Mouse (Mus musculus) intestine, embryonic 16.5 days (tissue): ENCODE measurements around the gene Gm20388. TPM values are rescaled to one million over a fixed set of nuclear protein-coding genes. Genes with fewer than 3 reads are reported as not detected.
A peak's percentile ranks its signal among the peaks of the same experiment; 100 is the strongest.

ENCODE experiments used
- ATAC-seq: fragments of 200-750 bp; cut with Nextera tagmentation; 2 replicates; pipeline ENCODE4 v1.8.0; 2017; ENCODE audit warnings: moderate TSS enrichment, moderate library complexity
- H3K27ac ChIP-seq: fragments of 300-500 bp; sonication (generic); 2 replicates; pipeline ENCODE4 v1.5.1; 2014; ENCODE audit warnings: mild to moderate bottlenecking, low read length
- H3K27me3 ChIP-seq: fragments of 300-500 bp; sonication (generic); replicated peaks from 2 replicates; pipeline ENCODE4 v1.6.1; 2014; ENCODE audit warnings: low read length, control low read depth, mixed read lengths; ENCODE audit not compliant: control insufficient read depth, insufficient read depth
- H3K36me3 ChIP-seq: fragments of 300-500 bp; sonication (generic); 2 replicates; pipeline ENCODE4 v1.6.1; 2014; ENCODE audit warnings: low read length, control low read depth; ENCODE audit not compliant: control insufficient read depth, insufficient read depth
- H3K4me1 ChIP-seq: fragments of 300-500 bp; sonication (generic); 2 replicates; pipeline ENCODE4 v1.6.1; 2014; ENCODE audit warnings: low read length, control low read depth, mixed read lengths; ENCODE audit not compliant: control insufficient read depth, insufficient read depth
- H3K4me2 ChIP-seq: fragments of 300-500 bp; sonication (generic); 2 replicates; pipeline ENCODE4 v1.6.1; 2014; ENCODE audit warnings: low read depth, low read length, control low read depth
- H3K4me3 ChIP-seq: fragments of 300-500 bp; sonication (generic); 2 replicates; pipeline ENCODE4 v1.5.1; 2014; ENCODE audit warnings: mild to moderate bottlenecking, low read length
- H3K9ac ChIP-seq: fragments of 300-500 bp; sonication (generic); 2 replicates; pipeline ENCODE4 v1.6.1; 2014; ENCODE audit warnings: low read depth, low read length
- H3K9me3 ChIP-seq: fragments of 300-500 bp; sonication (generic); 2 replicates; pipeline ENCODE4 v1.6.1; 2016; ENCODE audit warnings: low read length, control low read depth; ENCODE audit not compliant: control insufficient read depth
- WGBS: fragments of 180-500 bp; shearing (Covaris S2); extraction: QIAGEN DNeasy Blood & Tissue Kit; methylation state at CpG from one replicate; pipeline ENCODE4 v1.1.7; 2014; 5-methylcytosine and 5-hydroxymethylcytosine counted together
- polyA plus RNA-seq: library from polyadenylated mRNA; unstranded; fragments of >200 nt; fragmentation: Nextera tagmentation; extraction: Ambion mirVana; gene quantifications from 2 replicates; pipeline ENCODE4 v1.2.1, GENCODE M21; 2015

Gm20388 gene
- polyA plus RNA-seq, 1 experiment from 2014 or later: 5.8 TPM

DNA sequence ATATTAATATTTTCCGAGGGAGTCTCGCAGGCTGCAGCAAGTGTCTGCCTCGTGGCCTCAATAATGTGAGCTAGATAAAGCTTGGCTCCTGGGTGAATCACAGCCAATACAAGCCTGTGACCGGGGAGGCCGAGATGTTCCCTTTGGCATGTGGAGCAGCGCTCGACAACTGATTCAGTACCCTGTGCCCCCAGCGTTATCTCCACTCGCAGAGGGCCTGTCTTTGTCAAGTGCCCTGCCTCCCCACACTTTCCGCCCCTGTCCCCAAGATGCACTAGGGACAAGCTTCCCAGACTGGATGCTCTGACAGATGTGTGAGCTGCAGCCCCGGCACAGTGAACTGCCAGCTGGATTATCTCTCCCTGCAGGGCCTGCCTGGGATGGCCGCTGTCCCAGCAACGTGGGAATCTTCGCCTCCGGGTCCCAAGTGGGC lies 551.5 kb downstream of the Gm20388 start:
- H3K4me2 ChIP-seq: no peak overlapping the region
- 0 out of 2 replicates have a peak, but pooled peaks have one; percentile 19 for ATAC-seq
- H3K27ac ChIP-seq: peak overlapping the region; percentile 63; the same call in 1 of the 2 replicates
- 28% methylated on average over 15 of the region's 15 CpGs for WGBS
- 0 out of 2 replicates have a peak overlapping the region, but pooled peaks have one; percentile 14 for H3K9ac ChIP-seq
- H3K36me3 ChIP-seq: no peaks in the 10 kb centered on the region
- no peak overlapping the region for H3K4me3 ChIP-seq
- H3K9me3 ChIP-seq: no peaks in the 10 kb centered on the region
- H3K27me3 ChIP-seq: no peaks in the 10 kb centered on the region
- H3K4me1 ChIP-seq: peaks cover 53% of the 10 kb centered on the region

DNA sequence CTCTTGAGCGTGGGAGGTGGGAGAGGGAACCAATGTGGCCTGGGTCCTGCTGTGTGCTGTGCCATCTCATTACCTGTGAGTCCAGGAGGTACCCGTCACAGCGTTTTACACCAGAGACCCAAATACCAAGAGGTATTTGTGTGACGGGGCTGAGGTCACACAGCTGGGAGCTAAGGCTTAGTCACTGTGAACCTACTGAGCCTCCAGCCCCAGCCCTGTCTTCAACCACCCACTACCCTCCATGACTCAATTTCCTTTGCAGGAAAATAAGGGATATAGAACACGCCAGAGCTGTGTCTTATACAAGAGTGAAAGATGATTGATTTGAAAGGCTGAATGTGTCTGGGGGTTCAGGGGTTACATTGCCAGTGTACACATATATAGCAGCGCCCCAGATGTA lies 552.0 kb downstream of the Gm20388 start:
- Histone ChIP-seq H3K4me3 (no peak overlapping the region), H3K9me3 (no peaks in the 10 kb centered on the region), H3K9ac (0 out of 2 replicates have a peak overlapping the region, but pooled peaks have one; percentile 14), H3K27me3 (no peaks in the 10 kb centered on the region), H3K36me3 (no peaks in the 10 kb centered on the region), H3K27ac (peak overlapping the region; percentile 63), H3K4me2 (no peak overlapping the region), H3K4me1 (peaks cover 50% of the 10 kb centered on the region)
- 68% methylated on average over 6 of the region's 6 CpGs for WGBS
- no peak for ATAC-seq

DNA sequence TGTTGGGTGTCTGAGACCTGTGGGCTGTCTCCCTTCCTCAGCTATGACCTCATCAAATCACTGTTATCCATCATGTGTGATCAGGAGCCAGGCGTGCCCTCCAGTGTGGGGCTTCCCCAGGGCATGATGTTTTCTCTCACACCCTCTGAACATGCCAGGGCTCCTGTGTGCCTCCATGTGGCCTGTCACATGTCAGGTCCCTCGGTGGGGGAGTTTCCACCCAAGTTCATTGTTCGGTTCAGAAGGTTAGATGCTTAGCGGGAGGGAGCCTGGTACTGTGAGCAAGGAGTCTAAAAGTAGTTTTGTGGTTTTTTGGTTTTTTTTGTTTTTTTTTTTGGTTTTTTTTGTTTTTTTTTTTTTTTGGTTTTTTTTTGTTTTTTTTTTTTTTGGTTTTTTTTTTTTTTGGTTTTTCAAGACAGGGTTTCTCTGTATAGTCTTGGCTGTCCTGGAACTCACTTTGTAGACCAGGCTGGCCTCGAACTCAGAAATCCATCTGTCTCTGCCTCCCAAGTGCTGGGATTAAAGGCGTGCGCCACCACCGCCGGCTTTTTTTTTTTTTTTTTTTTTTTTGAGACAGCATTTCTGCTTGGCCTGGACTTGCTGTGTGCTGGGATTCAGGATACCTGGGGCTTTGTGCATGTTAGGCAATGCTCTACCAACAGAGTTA lies 553.4 kb downstream of the Gm20388 start:
- Histone ChIP-seq H3K9ac (no peak overlapping the region), H3K36me3 (no peaks in the 10 kb centered on the region), H3K4me3 (no peak overlapping the region), H3K4me2 (no peak overlapping the region), H3K4me1 (peaks cover 49% of the 10 kb centered on the region), H3K27me3 (no peaks in the 10 kb centered on the region), H3K9me3 (no peaks in the 10 kb centered on the region), H3K27ac (no peak overlapping the region; the same call in 1 of the 2 replicates)
- ATAC-seq: no peak
- 86% methylated on average over 9 of the region's 9 CpGs for WGBS

DNA sequence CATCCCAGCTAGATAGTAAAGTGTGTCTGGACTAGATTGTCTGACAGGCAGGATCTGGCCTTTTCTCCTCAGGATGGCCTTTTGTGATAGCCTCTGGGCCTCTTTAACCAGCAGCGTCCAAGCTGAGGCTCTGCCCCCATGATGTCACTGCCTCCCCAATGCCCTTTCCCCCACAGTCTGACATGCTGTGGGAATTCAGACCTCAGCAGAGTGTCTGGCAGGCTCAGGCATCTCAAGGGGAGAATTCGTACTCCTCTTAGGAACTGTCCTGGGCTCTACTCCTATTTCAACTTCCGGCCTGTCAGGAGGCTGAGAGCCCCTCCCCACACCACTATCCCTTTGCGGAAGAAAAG lies 553.9 kb downstream of the Gm20388 start:
- no peak overlapping the region for H3K4me3 ChIP-seq
- H3K9ac ChIP-seq: no peak overlapping the region
- no peak overlapping the region for H3K4me2 ChIP-seq
- 66% methylated on average over 4 of the region's 4 CpGs for WGBS
- H3K27ac ChIP-seq: no peak overlapping the region; the same call in 1 of the 2 replicates
- H3K9me3 ChIP-seq: no peaks in the 10 kb centered on the region
- ATAC-seq: no peak
- H3K36me3 ChIP-seq: no peaks in the 10 kb centered on the region
- H3K4me1 ChIP-seq: peaks cover 44% of the 10 kb centered on the region
- no peaks in the 10 kb centered on the region for H3K27me3 ChIP-seq

DNA sequence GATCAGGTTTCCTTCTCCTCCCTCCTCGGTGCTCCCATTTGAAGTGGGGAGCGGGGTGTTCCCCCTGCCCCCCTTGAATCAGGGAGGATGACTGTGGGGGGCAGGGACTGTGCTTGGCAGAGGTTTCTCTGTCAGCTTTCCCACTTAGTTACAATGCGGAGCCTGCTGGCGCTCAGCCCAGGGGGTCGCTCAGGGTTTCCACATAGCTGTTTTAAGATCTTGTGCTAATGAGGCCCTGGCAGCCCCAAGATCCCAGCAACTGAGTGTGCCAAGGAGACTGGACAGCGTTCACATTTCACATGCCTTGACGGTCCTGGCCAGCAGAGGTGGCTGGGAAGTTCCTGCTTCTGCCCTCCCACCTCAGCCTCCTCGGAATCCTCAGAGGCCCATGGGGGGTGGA lies 555.1 kb downstream of the Gm20388 start:
- H3K9ac ChIP-seq: no peak overlapping the region
- WGBS: 23% methylated on average over 8 of the region's 8 CpGs
- H3K4me1 ChIP-seq: peaks cover 33% of the 10 kb centered on the region
- no peaks in the 10 kb centered on the region for H3K36me3 ChIP-seq
- H3K27me3 ChIP-seq: no peaks in the 10 kb centered on the region
- H3K27ac ChIP-seq: peak overlapping the region; percentile 45; the same call in 1 of the 2 replicates
- no peaks in the 10 kb centered on the region for H3K9me3 ChIP-seq
- ATAC-seq: peak; percentile 35
- no peak overlapping the region for H3K4me3 ChIP-seq
- H3K4me2 ChIP-seq: no peak overlapping the region

DNA sequence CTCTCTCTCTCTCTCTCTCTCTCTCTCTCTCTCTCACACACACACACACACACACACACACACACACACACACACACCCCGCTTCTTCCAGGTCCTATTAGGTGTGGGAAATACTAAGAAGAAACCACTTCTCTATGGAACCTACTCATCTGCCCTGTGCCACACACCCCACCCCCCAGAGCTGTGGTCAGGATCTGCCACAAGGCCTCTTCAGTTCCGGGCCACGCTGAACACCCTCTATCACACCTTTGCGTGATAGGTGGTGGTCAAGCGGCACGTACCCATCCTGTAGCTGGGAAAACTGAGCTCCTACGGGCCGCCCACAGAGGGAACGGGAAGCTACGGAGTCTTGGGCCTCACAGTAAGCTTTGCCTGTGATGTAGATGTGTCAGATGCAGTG lies 555.6 kb downstream of the Gm20388 start:
- H3K27me3 ChIP-seq: no peaks in the 10 kb centered on the region
- no peak for ATAC-seq

DNA sequence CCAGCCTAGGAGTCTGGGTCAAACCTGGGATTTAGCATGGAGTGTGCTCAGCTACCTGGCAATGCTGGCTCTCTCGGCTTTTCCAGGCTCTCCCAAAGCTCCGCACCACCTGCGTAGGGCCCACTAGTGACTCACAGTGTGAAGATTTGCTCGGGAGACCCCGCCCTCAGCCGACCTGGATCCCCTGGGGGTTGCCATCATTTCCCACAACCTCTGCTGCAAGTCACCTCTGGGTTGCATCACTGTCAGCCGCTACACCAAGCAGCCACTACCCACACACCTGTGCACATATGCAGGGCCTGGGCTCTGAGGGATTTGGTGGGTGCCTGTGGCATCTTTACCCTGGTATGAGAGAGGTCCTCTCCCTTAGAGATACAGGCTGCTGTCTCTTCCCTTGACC lies 557.0 kb downstream of the Gm20388 start:
- no peaks in the 10 kb centered on the region for H3K27me3 ChIP-seq
- no peaks in the 10 kb centered on the region for H3K36me3 ChIP-seq
- WGBS: 94% methylated on average over 7 of the region's 7 CpGs
- no peak overlapping the region for H3K4me3 ChIP-seq
- H3K9me3 ChIP-seq: no peaks in the 10 kb centered on the region
- peaks cover 33% of the 10 kb centered on the region for H3K4me1 ChIP-seq
- H3K9ac ChIP-seq: no peak overlapping the region
- no peak for ATAC-seq
- H3K27ac ChIP-seq: no peak overlapping the region
- no peak overlapping the region for H3K4me2 ChIP-seq

More for the DNA sequence above, 555.6 kb downstream of the Gm20388 start:
- WGBS: 70% methylated on average over 10 of the region's 10 CpGs
- Histone ChIP-seq H3K4me1 (peaks cover 33% of the 10 kb centered on the region), H3K4me2 (no peak overlapping the region), H3K9ac (no peak overlapping the region), H3K36me3 (no peaks in the 10 kb centered on the region), H3K9me3 (no peaks in the 10 kb centered on the region), H3K27ac (no peak overlapping the region), H3K4me3 (no peak overlapping the region)

DNA sequence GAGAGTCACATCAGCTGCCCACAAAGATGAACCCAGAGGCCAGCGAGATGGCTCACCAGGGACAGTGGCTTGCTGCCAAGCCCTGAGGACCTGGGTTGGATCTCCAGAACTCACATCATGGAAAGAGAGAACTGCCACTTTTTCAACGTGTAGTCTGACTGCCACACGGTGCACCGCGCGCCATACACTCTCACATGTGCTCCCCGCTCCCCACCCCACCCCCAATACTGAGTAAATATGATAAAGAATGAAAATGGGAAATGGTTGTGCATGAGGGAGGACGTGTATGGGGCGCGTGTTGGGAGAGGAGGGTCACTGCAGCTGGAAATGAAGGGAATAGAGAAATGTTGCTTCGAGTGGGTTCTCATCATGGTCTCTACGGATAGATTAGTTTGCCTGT lies 559.5 kb downstream of the Gm20388 start:
- no peaks in the 10 kb centered on the region for H3K9me3 ChIP-seq
- ATAC-seq: no peak
- H3K27ac ChIP-seq: no peak overlapping the region
- H3K4me3 ChIP-seq: no peak overlapping the region
- no peak overlapping the region for H3K9ac ChIP-seq
- 90% methylated on average over 12 of the region's 12 CpGs for WGBS
- H3K36me3 ChIP-seq: no peaks in the 10 kb centered on the region
- peaks cover 39% of the 10 kb centered on the region for H3K4me1 ChIP-seq
- H3K4me2 ChIP-seq: no peak overlapping the region
- H3K27me3 ChIP-seq: no peaks in the 10 kb centered on the region

DNA sequence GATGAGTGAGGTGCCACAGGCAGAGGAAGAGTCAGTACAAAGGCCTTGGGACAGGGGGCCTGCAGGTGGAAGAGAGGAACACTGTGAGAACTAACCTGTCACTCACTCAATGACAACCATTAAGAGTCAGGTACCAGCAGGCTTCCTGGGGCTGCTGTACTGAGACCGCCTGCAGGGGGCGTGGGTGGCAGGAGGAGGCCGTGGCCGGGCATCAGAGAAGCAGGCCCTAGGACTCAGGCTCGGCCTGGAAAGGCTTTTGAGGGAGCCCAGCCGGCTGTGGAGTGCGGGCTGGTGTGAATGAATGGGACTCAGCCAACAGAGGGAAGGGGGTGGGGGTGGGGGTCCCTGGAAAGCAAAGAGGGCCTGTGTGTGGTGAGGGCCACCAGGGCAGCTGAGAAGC lies 560.5 kb downstream of the Gm20388 start:
- H3K27ac ChIP-seq: no peak overlapping the region
- no peak overlapping the region for H3K9ac ChIP-seq
- no peaks in the 10 kb centered on the region for H3K36me3 ChIP-seq
- no peaks in the 10 kb centered on the region for H3K27me3 ChIP-seq
- 26% methylated on average over 7 of the region's 7 CpGs for WGBS
- no peaks in the 10 kb centered on the region for H3K9me3 ChIP-seq
- H3K4me2 ChIP-seq: no peak overlapping the region
- peaks cover 39% of the 10 kb centered on the region for H3K4me1 ChIP-seq
- ATAC-seq: no peak
- H3K4me3 ChIP-seq: no peak overlapping the region

DNA sequence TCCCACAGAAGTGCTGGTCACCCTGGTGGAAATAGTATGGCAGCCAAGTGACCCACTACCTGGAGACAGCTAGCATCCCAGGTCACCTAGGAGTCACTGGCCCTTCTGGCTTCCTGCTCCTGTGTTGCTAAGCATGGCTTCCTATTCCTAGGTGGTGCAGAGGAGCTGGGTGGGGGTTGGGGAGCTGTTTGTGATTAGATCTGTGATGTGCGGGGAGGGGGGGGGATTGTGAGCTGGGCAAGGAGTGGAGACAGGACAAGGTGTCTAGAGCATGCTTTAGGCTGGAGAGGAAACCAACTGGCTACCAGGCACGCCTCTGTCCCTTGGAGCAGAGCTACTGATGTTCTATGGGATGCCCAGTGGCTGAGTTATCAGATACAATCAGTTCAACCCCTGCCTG lies 561.1 kb downstream of the Gm20388 start:
- Histone ChIP-seq H3K9ac (no peak overlapping the region), H3K4me1 (peaks cover 42% of the 10 kb centered on the region), H3K4me2 (no peak overlapping the region), H3K36me3 (no peaks in the 10 kb centered on the region), H3K4me3 (no peak overlapping the region), H3K9me3 (no peaks in the 10 kb centered on the region), H3K27ac (no peak overlapping the region), H3K27me3 (no peaks in the 10 kb centered on the region)
- no peak for ATAC-seq
- 39% methylated on average over 2 of the region's 2 CpGs for WGBS
